Mouse (Mus musculus): ENCODE data around the gene Ipmk. TPM values are rescaled to one million over a fixed set of nuclear protein-coding genes. Genes with fewer than 3 reads are reported as not detected.

Gene Ipmk
- total and polyA plus RNA-seq, 3 experiments: 14.7 to 27.1 (median 23.8) TPM

- Histone ChIP-seq H3K4me1 (ENCODE audit: control insufficient read depth in 1 of 2, insufficient read depth in 2 of 2) (peaks cover 0 to 42% of the 10 kb centered on the region in 2 experiments; a peak in 2 of 4 replicates), H3K4me3 (replicated peaks in 1 of 3; ENCODE audit: low read depth in 2 of 3, low read length in 2 of 3, poor library complexity in 1 of 3) (no peak overlapping the region), H3K4me2 (ENCODE audit: insufficient read depth, low read depth, poor library complexity, severe bottlenecking) (no peak overlapping the region), H3K79me2 (replicated peaks; ENCODE audit: control insufficient read depth, extremely low read depth, insufficient read depth, poor library complexity, severe bottlenecking) (no peaks in the 10 kb centered on the region), H3K9ac (ENCODE audit: insufficient read depth, low read depth) (no peak overlapping the region), H3K27me3 (replicated peaks) (no peaks in the 10 kb centered on the region), H3K27ac (ENCODE audit: insufficient read depth, low read depth) (no peak overlapping the region), H3K9me3 (replicated peaks; ENCODE audit: low read length) (no peaks in the 10 kb centered on the region), H3K36me3 (replicated peaks in 1 of 2; ENCODE audit: control insufficient read depth in 1 of 2, insufficient read depth in 1 of 2, low read length in 1 of 2) (peaks cover 20 to 62% of the 10 kb centered on the region in 2 experiments)
- no peak for DNase-seq (ENCODE audit: extremely low read depth)
- dilution Hi-C loops (cut with MboI; ENCODE audit: extremely low pct_ligation_motif_present, extremely low pct_unique_long_range_greater_than_20kb, low sequenced_read_pairs) (no loop called here), in situ Hi-C loops (cut with MboI; ENCODE audit: low pct_ligation_motif_present, low pct_unique_long_range_greater_than_20kb, low sequenced_read_pairs) (no loop called here)
- no peak for TF ChIP-seq ZKSCAN1 (IDR thresholded peaks at IDR 0.05; ENCODE audit: borderline replicate concordance, low read depth, low read length)
- no peak for TF ChIP-seq CTCF (conservative IDR thresholded peaks at IDR 0.05 in 1 of 2, IDR thresholded peaks at IDR 0.05 in 1 of 2; ENCODE audit: low read depth in 2 of 2, low read length in 2 of 2)
- TF ChIP-seq POLR2AphosphoS2 (IDR thresholded peaks at IDR 0.05; ENCODE audit: low read depth, low read length): no peak
- no peak for TF ChIP-seq KAT2A (IDR thresholded peaks at IDR 0.05; ENCODE audit: insufficient replicate concordance, low read length)
- TF ChIP-seq UBTF (IDR thresholded peaks at IDR 0.05; ENCODE audit: low read depth, low read length): no peak
- TF ChIP-seq BHLHE40 (IDR thresholded peaks at IDR 0.05; ENCODE audit: low read depth, low read length): no peak
- TF ChIP-seq GABPA (IDR thresholded peaks at IDR 0.05; ENCODE audit: insufficient replicate concordance, low read depth, low read length): no peak
- TF ChIP-seq JUN (IDR thresholded peaks at IDR 0.05; ENCODE audit: insufficient read depth, low read depth, low read length): no peak
- TF ChIP-seq ETS1 (conservative IDR thresholded peaks at IDR 0.05; ENCODE audit: low read depth, low read length): no peak
- no peak for TF ChIP-seq MYC (IDR thresholded peaks at IDR 0.05; ENCODE audit: low read depth, low read length)
- no peak for TF ChIP-seq ZMIZ1 (IDR thresholded peaks at IDR 0.05; ENCODE audit: low read depth, low read length)
Observed at GRCm38 (mm10) chr10:71380406-71380805, 32.8 kb downstream of the Ipmk start.

- H3K9me3 ChIP-seq (replicated peaks; ENCODE audit: low read length): no peaks in the 10 kb centered on the region
- H3K27me3 ChIP-seq (replicated peaks): no peaks in the 10 kb centered on the region
- dilution Hi-C loops (cut with MboI; ENCODE audit: extremely low pct_ligation_motif_present, extremely low pct_unique_long_range_greater_than_20kb, low sequenced_read_pairs): no loop called here
- H3K27ac ChIP-seq (ENCODE audit: insufficient read depth, low read depth): no peak overlapping the region
- H3K36me3 ChIP-seq (replicated peaks in 1 of 2; ENCODE audit: control insufficient read depth in 1 of 2, insufficient read depth in 1 of 2, low read length in 1 of 2): peaks cover 19 to 53% of the 10 kb centered on the region in 2 experiments
- no peak overlapping the region for H3K4me3 ChIP-seq (replicated peaks in 1 of 3; ENCODE audit: low read depth in 2 of 3, low read length in 2 of 3, poor library complexity in 1 of 3)
- no peaks in the 10 kb centered on the region for H3K79me2 ChIP-seq (replicated peaks; ENCODE audit: control insufficient read depth, extremely low read depth, insufficient read depth, poor library complexity, severe bottlenecking)
- no peak for DNase-seq (ENCODE audit: extremely low read depth)
- no peak overlapping the region for H3K4me2 ChIP-seq (ENCODE audit: insufficient read depth, low read depth, poor library complexity, severe bottlenecking)
- TF ChIP-seq POLR2A (IDR thresholded peaks at IDR 0.05; ENCODE audit: low read depth, low read length) (no peak), BHLHE40 (IDR thresholded peaks at IDR 0.05; ENCODE audit: low read depth, low read length) (no peak)
- H3K4me1 ChIP-seq (ENCODE audit: control insufficient read depth in 1 of 2, insufficient read depth in 2 of 2): peaks cover 0 to 39% of the 10 kb centered on the region in 2 experiments; a peak in 2 of 4 replicates
- H3K9ac ChIP-seq (ENCODE audit: insufficient read depth, low read depth): no peak overlapping the region
- in situ Hi-C loops (cut with MboI; ENCODE audit: low pct_ligation_motif_present, low pct_unique_long_range_greater_than_20kb, low sequenced_read_pairs): no loop called here
Observed at GRCm38 (mm10) chr10:71381471-71382033, 34.0 kb downstream of the Ipmk start.

- Histone ChIP-seq H3K9ac (ENCODE audit: insufficient read depth, low read depth) (no peak overlapping the region), H3K79me2 (replicated peaks; ENCODE audit: control insufficient read depth, extremely low read depth, insufficient read depth, poor library complexity, severe bottlenecking) (no peaks in the 10 kb centered on the region), H3K4me1 (ENCODE audit: control insufficient read depth in 1 of 2, insufficient read depth in 2 of 2) (peaks cover 0 to 39% of the 10 kb centered on the region in 2 experiments; a peak in 2 of 4 replicates), H3K4me3 (replicated peaks in 1 of 3; ENCODE audit: low read depth in 2 of 3, low read length in 2 of 3, poor library complexity in 1 of 3) (no peak overlapping the region), H3K27ac (ENCODE audit: insufficient read depth, low read depth) (no peak overlapping the region), H3K9me3 (replicated peaks; ENCODE audit: low read length) (no peaks in the 10 kb centered on the region), H3K4me2 (ENCODE audit: insufficient read depth, low read depth, poor library complexity, severe bottlenecking) (no peak overlapping the region), H3K36me3 (replicated peaks in 1 of 2; ENCODE audit: control insufficient read depth in 1 of 2, insufficient read depth in 1 of 2, low read length in 1 of 2) (peaks cover 14 to 48% of the 10 kb centered on the region in 2 experiments), H3K27me3 (replicated peaks) (no peaks in the 10 kb centered on the region)
- TF ChIP-seq NRF1 (IDR thresholded peaks at IDR 0.05; ENCODE audit: low read depth, low read length): no peak
- no peak for TF ChIP-seq MAZ (IDR thresholded peaks at IDR 0.05; ENCODE audit: low read depth, low read length)
- no peak for TF ChIP-seq RCOR1 (conservative IDR thresholded peaks at IDR 0.05; ENCODE audit: low read depth, low read length)
- TF ChIP-seq JUN (IDR thresholded peaks at IDR 0.05; ENCODE audit: insufficient read depth, low read depth, low read length): no peak
- TF ChIP-seq SMC3 (IDR thresholded peaks at IDR 0.05; ENCODE audit: low read depth, low read length): no peak
- TF ChIP-seq PAX5 (IDR thresholded peaks at IDR 0.05; ENCODE audit: low read length): no peak
- no peak for TF ChIP-seq UBTF (IDR thresholded peaks at IDR 0.05; ENCODE audit: low read depth, low read length)
- TF ChIP-seq CHD1 (IDR thresholded peaks at IDR 0.05; ENCODE audit: low read depth, low read length): no peak
- no peak for TF ChIP-seq IRF4 (IDR thresholded peaks at IDR 0.05; ENCODE audit: low read depth, low read length)
- dilution Hi-C loops (cut with MboI; ENCODE audit: extremely low pct_ligation_motif_present, extremely low pct_unique_long_range_greater_than_20kb, low sequenced_read_pairs) (no loop called here), in situ Hi-C loops (cut with MboI; ENCODE audit: low pct_ligation_motif_present, low pct_unique_long_range_greater_than_20kb, low sequenced_read_pairs) (no loop called here)
- no peak for DNase-seq (ENCODE audit: extremely low read depth)
Observed at GRCm38 (mm10) chr10:71382109-71382508, 34.5 kb downstream of the Ipmk start.
